Mouse (Mus musculus) v-Abl transformed pro-B cells (cell line): Measurements from ENCODE around the gene Tas1r1.

Experiments used
- in situ Hi-C, 2 experiments: fragments of 400-800 bp; cut with MboI; formaldehyde crosslinking; loops; one replicate each; pipeline ENCODE4 v1.15.1; 2025; ENCODE audit not compliant: unreplicated experiment in 2 of 2

The Tas1r1 gene

GRCm38 (mm10) chr4:152019073-152019472 lies 19.3 kb downstream of the Tas1r1 start:
- in situ Hi-C loops, result loop anchor here in 1 of 2 experiments (25.0 kb wide), 1 partner anchor 1657 kb away; no protein-coding TSS in a partner anchor

- in situ Hi-C loops, result loop anchor here in 1 of 2 experiments (25.0 kb wide), 1 partner anchor 1651 kb away; no protein-coding TSS in a partner anchor
Measured at GRCm38 (mm10) chr4:152013036-152013813, 25.1 kb downstream of the Tas1r1 start.

- in situ Hi-C loops, result loop anchor here in 1 of 2 experiments (25.0 kb wide), 1 partner anchor 1650 kb away; no protein-coding TSS in a partner anchor
Measured at GRCm38 (mm10) chr4:152012109-152012508, 26.3 kb downstream of the Tas1r1 start.

- in situ Hi-C loops, result loop anchor here in 1 of 2 experiments (25.0 kb wide), 1 partner anchor 1649 kb away; no protein-coding TSS in a partner anchor
Measured at GRCm38 (mm10) chr4:152011171-152011760, 27.1 kb downstream of the Tas1r1 start.

GRCm38 (mm10) chr4:152010707-152011134 lies 27.6 kb downstream of the Tas1r1 start:
- in situ Hi-C loops, result loop anchor here in 1 of 2 experiments (25.0 kb wide), 1 partner anchor 1648 kb away; no protein-coding TSS in a partner anchor

- in situ Hi-C loops, result loop anchor here in 1 of 2 experiments (25.0 kb wide), 1 partner anchor 1648 kb away; no protein-coding TSS in a partner anchor
Measured at GRCm38 (mm10) chr4:152010091-152010706, 28.2 kb downstream of the Tas1r1 start.

GRCm38 (mm10) chr4:152009076-152010051 lies 29.0 kb downstream of the Tas1r1 start:
- in situ Hi-C loops, result loop anchor here in 1 of 2 experiments (25.0 kb wide), 1 partner anchor 1647 kb away; no protein-coding TSS in a partner anchor

- in situ Hi-C loops, result loop anchor here in 1 of 2 experiments (25.0 kb wide), 1 partner anchor 1646 kb away; no protein-coding TSS in a partner anchor
Measured at GRCm38 (mm10) chr4:152008622-152009075, 29.7 kb downstream of the Tas1r1 start, which contains the start of gene Klhl21. Klhl21 (plus strand) TSS chr4:152008803.

- in situ Hi-C loops, result loop anchor here in 1 of 2 experiments (25.0 kb wide), 1 partner anchor 1646 kb away; no protein-coding TSS in a partner anchor
Measured at GRCm38 (mm10) chr4:152008148-152008500, 30.2 kb downstream of the Tas1r1 start.

- in situ Hi-C loops, result loop anchor here in 1 of 2 experiments (25.0 kb wide), 1 partner anchor 1645 kb away; no protein-coding TSS in a partner anchor
Measured at GRCm38 (mm10) chr4:152007481-152008147, 30.8 kb downstream of the Tas1r1 start.

GRCm38 (mm10) chr4:152006812-152007211 lies 31.6 kb downstream of the Tas1r1 start:
- in situ Hi-C loops, result loop anchor here in 1 of 2 experiments (25.0 kb wide), 1 partner anchor 1645 kb away; no protein-coding TSS in a partner anchor

GRCm38 (mm10) chr4:152006137-152006536 lies 32.2 kb downstream of the Tas1r1 start:
- in situ Hi-C loops, result loop anchor here in 1 of 2 experiments (25.0 kb wide), 1 partner anchor 1644 kb away; no protein-coding TSS in a partner anchor

- in situ Hi-C loops, result loop anchor here in 1 of 2 experiments (25.0 kb wide), 1 partner anchor 1640 kb away; no protein-coding TSS in a partner anchor
Measured at GRCm38 (mm10) chr4:152002063-152002462, 36.3 kb downstream of the Tas1r1 start.

GRCm38 (mm10) chr4:152001335-152001734 lies 37.0 kb downstream of the Tas1r1 start:
- in situ Hi-C loops, result loop anchor here in 1 of 2 experiments (25.0 kb wide), 1 partner anchor 1639 kb away; no protein-coding TSS in a partner anchor

- in situ Hi-C loops, result loop anchor here in 1 of 2 experiments (25.0 kb wide), 1 partner anchor 1639 kb away; no protein-coding TSS in a partner anchor
Measured at GRCm38 (mm10) chr4:152000906-152001305, 37.5 kb downstream of the Tas1r1 start.

GRCm38 (mm10) chr4:151999481-151999880 lies 38.9 kb downstream of the Tas1r1 start:
- in situ Hi-C loops, result loop anchor here in 1 of 2 experiments (25.0 kb wide), 2 partner anchors 288 to 438 kb away; partner anchors contain the start of genes Hes3 and Icmt

GRCm38 (mm10) chr4:151997701-151998100 lies 40.7 kb downstream of the Tas1r1 start:
- in situ Hi-C loops, result loop anchor here in 1 of 2 experiments (25.0 kb wide), 2 partner anchors 290 to 440 kb away; partner anchors contain the start of genes Hes3 and Icmt

- in situ Hi-C loops, result loop anchor here in 1 of 2 experiments (25.0 kb wide), 2 partner anchors 290 to 440 kb away; partner anchors contain the start of genes Hes3 and Icmt
Measured at GRCm38 (mm10) chr4:151996951-151997222, 41.5 kb downstream of the Tas1r1 start.
